Comparison of ENCODE assay signal across 8 mouse cellular contexts in the genomic region with DNA sequence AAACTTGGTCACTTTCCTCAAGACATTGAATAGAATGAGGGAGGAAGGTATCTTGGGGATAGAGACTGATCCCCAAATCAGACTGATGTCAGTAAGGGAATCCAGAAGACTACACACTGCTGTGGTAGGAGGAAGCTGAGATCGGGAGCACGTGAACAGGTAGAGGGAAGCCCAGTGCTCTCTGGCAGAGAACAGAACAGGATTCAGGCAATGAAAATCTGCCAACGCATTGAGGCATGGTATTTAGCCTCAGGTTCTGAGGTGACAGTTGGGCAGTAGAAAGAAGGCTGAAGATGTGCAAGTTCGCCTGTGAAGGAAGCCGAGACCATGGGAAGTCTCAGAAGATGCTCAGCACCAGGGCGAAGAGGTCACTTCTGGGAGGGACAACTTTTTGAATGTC. TPM values are rescaled to one million over a fixed set of nuclear protein-coding genes. Genes with fewer than 3 reads are reported as not detected.
DNase-seq lines count a peak whose midpoint lies in the region; ATAC-seq and TF ChIP-seq lines count a peak whose summit lies in the region.

No protein-coding gene starts in this region.

- 21% methylated on average over 6 of the region's 6 CpGs for WGBS in heart, embryonic 16.5 days
- WGBS in limb, embryonic 14.5 days = 12% methylated on average over 6 of the region's 6 CpGs
- WGBS in small intestine, adult 2 months = 19% methylated on average over 6 of the region's 6 CpGs

- TF ChIP-seq RAD21 in CH12.LX (IDR thresholded peaks at IDR 0.05; ENCODE audit: low read depth, low read length) = no peak

- no peak overlapping the region for H3K4me3 ChIP-seq in CH12.LX (replicated peaks in 1 of 3; ENCODE audit: low read depth in 2 of 3, low read length in 2 of 3, poor library complexity in 1 of 3)
- peak overlapping the region; percentile 94 for H3K4me3 ChIP-seq in heart, embryonic 16.5 days (ENCODE audit: low read length)
- 0 out of 2 replicates have a peak overlapping the region, but pooled peaks have one; percentile 70 for H3K4me3 ChIP-seq in limb, embryonic 14.5 days (replicated peaks; ENCODE audit: low read length)
- H3K4me3 ChIP-seq in small intestine, adult 2 months (ENCODE audit: low read depth, low read length) = peak overlapping the region; percentile 100

- no peaks in the 10 kb centered on the region for H3K9me3 ChIP-seq in CH12.LX (replicated peaks; ENCODE audit: low read length)
- no peaks in the 10 kb centered on the region for H3K9me3 ChIP-seq in heart, embryonic 16.5 days (replicated peaks; ENCODE audit: control insufficient read depth, low read length)
- H3K9me3 ChIP-seq in limb, embryonic 14.5 days (ENCODE audit: control insufficient read depth, low read length) = no peaks in the 10 kb centered on the region

- H3K9ac ChIP-seq in CH12.LX (ENCODE audit: insufficient read depth, low read depth) = no peak overlapping the region
- peak overlapping the region; percentile 92 for H3K9ac ChIP-seq in heart, embryonic 16.5 days (ENCODE audit: low read length)
- no peak overlapping the region for H3K9ac ChIP-seq in limb, embryonic 14.5 days (ENCODE audit: low read depth, low read length, severe bottlenecking)

- no peaks in the 10 kb centered on the region for H3K36me3 ChIP-seq in CH12.LX (replicated peaks in 1 of 2; ENCODE audit: control insufficient read depth in 1 of 2, insufficient read depth in 1 of 2, low read length in 1 of 2)
- no peaks in the 10 kb centered on the region for H3K36me3 ChIP-seq in heart, embryonic 16.5 days (ENCODE audit: control insufficient read depth, insufficient read depth)
- no peaks in the 10 kb centered on the region for H3K36me3 ChIP-seq in limb, embryonic 14.5 days (ENCODE audit: control insufficient read depth, insufficient read depth, low read length)
- no peaks in the 10 kb centered on the region for H3K36me3 ChIP-seq in small intestine, adult 2 months (ENCODE audit: control insufficient read depth, insufficient read depth, low read length)

- peak overlapping the region; percentile 70 for H3K4me2 ChIP-seq in CH12.LX (ENCODE audit: insufficient read depth, low read depth, poor library complexity, severe bottlenecking)
- peak overlapping the region; percentile 96 for H3K4me2 ChIP-seq in heart, embryonic 16.5 days (ENCODE audit: low read depth, low read length)
- peak overlapping the region; percentile 99; the same call in 1 of the 2 replicates for H3K4me2 ChIP-seq in limb, embryonic 14.5 days (replicated peaks; ENCODE audit: low read depth, low read length, severe bottlenecking)

- in situ Hi-C loops in CH12.LX (cut with MboI; ENCODE audit: low pct_ligation_motif_present, low pct_unique_long_range_greater_than_20kb, low sequenced_read_pairs) = no loop called here

- no peak for ATAC-seq in heart, embryonic 16.5 days (replicated peaks; ENCODE audit: extremely low read depth, insufficient read depth, low FRiP score)
- ATAC-seq in limb, embryonic 14.5 days (ENCODE audit: low FRiP score, low read depth) = no peak
- ATAC-seq in granulocyte monocyte progenitor cell, adult 5-6 weeks (replicated peaks; ENCODE audit: poor library complexity, severe bottlenecking) = no peak

- TF ChIP-seq POLR2A in CH12.LX (IDR thresholded peaks at IDR 0.05; ENCODE audit: low read depth, low read length) = no peak
- TF ChIP-seq POLR2A in limb, embryonic 14.5 days (IDR thresholded peaks at IDR 0.05; ENCODE audit: borderline replicate concordance, extremely low read depth, insufficient read depth, insufficient read length) = no peak
- no peak for TF ChIP-seq POLR2A in small intestine, adult 2 months (IDR thresholded peaks at IDR 0.05; ENCODE audit: low read depth, low read length)

- peaks cover 2 to 3% of the 10 kb centered on the region in 2 experiments; a peak in 2 of 4 replicates for H3K4me1 ChIP-seq in CH12.LX (ENCODE audit: control insufficient read depth in 1 of 2, insufficient read depth in 2 of 2)
- peaks cover 6% of the 10 kb centered on the region for H3K4me1 ChIP-seq in heart, embryonic 16.5 days (ENCODE audit: control insufficient read depth, insufficient read depth, low read length)
- no peaks in the 10 kb centered on the region for H3K4me1 ChIP-seq in limb, embryonic 14.5 days (ENCODE audit: control insufficient read depth, insufficient read depth, low read length)
- peaks cover 7% of the 10 kb centered on the region for H3K4me1 ChIP-seq in small intestine, adult 2 months (ENCODE audit: control insufficient read depth, insufficient read depth, insufficient read length, low read length)

- peak; percentile 10 for DNase-seq in adrenal gland, adult 2 months
- no peak for DNase-seq in adrenal gland, postnatal 36 days
- no peak for DNase-seq in CH12.LX (ENCODE audit: extremely low read depth)
- DNase-seq in limb, embryonic 14.5 days (ENCODE audit: low spot score) = no peak
- DNase-seq in natural killer cell, adult 2 months (ENCODE audit: low spot score in 2 of 2) = no peak

- no peak overlapping the region for H3K27ac ChIP-seq in CH12.LX (ENCODE audit: insufficient read depth, low read depth)
- peak overlapping the region; percentile 92 for H3K27ac ChIP-seq in heart, embryonic 16.5 days (ENCODE audit: low read length)
- H3K27ac ChIP-seq in limb, embryonic 14.5 days (replicated peaks; ENCODE audit: low read depth, low read length) = no peak overlapping the region
- H3K27ac ChIP-seq in small intestine, adult 2 months (ENCODE audit: insufficient read depth, low read depth, low read length) = peak overlapping the region; percentile 32

- peaks cover 21% of the 10 kb centered on the region for H3K27me3 ChIP-seq in CH12.LX (replicated peaks)
- peaks cover 8% of the 10 kb centered on the region for H3K27me3 ChIP-seq in heart, embryonic 16.5 days (ENCODE audit: control insufficient read depth, insufficient read depth, low read length)
- peaks cover 29% of the 10 kb centered on the region for H3K27me3 ChIP-seq in limb, embryonic 14.5 days (ENCODE audit: control insufficient read depth, insufficient read depth, low read length)
- no peaks in the 10 kb centered on the region for H3K27me3 ChIP-seq in small intestine, adult 2 months (ENCODE audit: control insufficient read depth, insufficient read depth, low read length)

- TF ChIP-seq CTCF in CH12.LX (conservative IDR thresholded peaks at IDR 0.05 in 1 of 2, IDR thresholded peaks at IDR 0.05 in 1 of 2; ENCODE audit: low read depth in 2 of 2, low read length in 2 of 2) = no peak
- no peak for TF ChIP-seq CTCF in small intestine, adult 2 months (IDR thresholded peaks at IDR 0.05; ENCODE audit: extremely low read depth, insufficient read length, insufficient replicate concordance, low read depth, low read length)

- TF ChIP-seq EP300 in CH12.LX (IDR thresholded peaks at IDR 0.05; ENCODE audit: low read length) = no peak

- dilution Hi-C loops in CH12.LX (cut with MboI; ENCODE audit: extremely low pct_ligation_motif_present, extremely low pct_unique_long_range_greater_than_20kb, low sequenced_read_pairs) = no loop called here

- H3K79me2 ChIP-seq in CH12.LX (replicated peaks; ENCODE audit: control insufficient read depth, extremely low read depth, insufficient read depth, poor library complexity, severe bottlenecking) = 0 out of 2 replicates have a peak, but pooled peaks cover 3% of the 10 kb centered on the region

TF ChIP-seq in CH12.LX, 34 proteins besides CTCF, POLR2A, EP300 and RAD21:
- TF ChIP-seq NRF1 (IDR thresholded peaks at IDR 0.05; ENCODE audit: low read depth, low read length) (no peak), MXI1 (IDR thresholded peaks at IDR 0.05; ENCODE audit: low read depth, low read length) (no peak), RCOR1 (conservative IDR thresholded peaks at IDR 0.05; ENCODE audit: low read depth, low read length) (no peak), ZMIZ1 (IDR thresholded peaks at IDR 0.05; ENCODE audit: low read depth, low read length) (no peak), CHD1 (IDR thresholded peaks at IDR 0.05; ENCODE audit: low read depth, low read length) (no peak), MAFK (IDR thresholded peaks at IDR 0.05; ENCODE audit: insufficient replicate concordance, low read length) (no peak), JUND (conservative IDR thresholded peaks at IDR 0.05; ENCODE audit: low read depth, low read length) (no peak), BHLHE40 (IDR thresholded peaks at IDR 0.05; ENCODE audit: low read depth, low read length) (no peak), ZNF384 (IDR thresholded peaks at IDR 0.05; ENCODE audit: low read depth, low read length) (no peak), JUN (IDR thresholded peaks at IDR 0.05; ENCODE audit: insufficient read depth, low read depth, low read length) (no peak), KAT2A (IDR thresholded peaks at IDR 0.05; ENCODE audit: insufficient replicate concordance, low read length) (no peak), NELFE (IDR thresholded peaks at IDR 0.05; ENCODE audit: low read depth, low read length) (no peak), MAZ (IDR thresholded peaks at IDR 0.05; ENCODE audit: low read depth, low read length) (no peak), CHD2 (IDR thresholded peaks at IDR 0.05; ENCODE audit: low read length) (no peak), PAX5 (IDR thresholded peaks at IDR 0.05; ENCODE audit: low read length) (no peak), GABPA (IDR thresholded peaks at IDR 0.05; ENCODE audit: insufficient replicate concordance, low read depth, low read length) (no peak), MAX (IDR thresholded peaks at IDR 0.05; ENCODE audit: low read length) (no peak), USF1 (IDR thresholded peaks at IDR 0.05; ENCODE audit: low read depth, low read length) (no peak), SMC3 (IDR thresholded peaks at IDR 0.05; ENCODE audit: low read depth, low read length) (no peak), ZKSCAN1 (IDR thresholded peaks at IDR 0.05; ENCODE audit: borderline replicate concordance, low read depth, low read length) (no peak)

RNA-seq across cellular contexts. Expression of a gene that starts 0.7 kb away (rescaled TPM):
- total RNA-seq in adrenal gland, adult 2 months (2021) = 10 to 100 TPM; 21.0 to 31.9 TPM
- 1.9 and 2.5 TPM in 2 replicates for polyA plus RNA-seq in adrenal gland, adult 2 months (2012; rRNA removed)
- total RNA-seq in adrenal gland, postnatal 36 days (2021) = 10 to 100 TPM; 26.4 to 32.3 TPM
- total RNA-seq in CH12.LX (2012; rRNA removed) = 17.0 and 20.6 TPM in 2 replicates
- total RNA-seq in CH12.LX (2014; rRNA removed) = 25.7 and 28.9 TPM in 2 replicates
- polyA plus RNA-seq in CH12.LX (2012; ENCODE audit: insufficient read length, low read depth) = 17.0 and 17.4 TPM in 2 replicates
- polyA plus RNA-seq in heart, embryonic 16.5 days (2015; fragmentation: Nextera tagmentation; extraction: Ambion mirVana) = 60.5 and 72.4 TPM in 2 replicates
- 2.4 and 3.6 TPM in 2 replicates for polyA plus RNA-seq in limb, embryonic 14.5 days (2012; rRNA removed)
- polyA plus RNA-seq in limb, embryonic 14.5 days (2014; fragmentation: Nextera tagmentation; extraction: Ambion mirVana) = 6.0 and 6.3 TPM in 2 replicates
- 2.3 and 6.4 TPM in 2 replicates for polyA plus RNA-seq in small intestine, adult 2 months (2012; rRNA removed)
- 56.9 and 69.8 TPM in 2 replicates for total RNA-seq in granulocyte monocyte progenitor cell, adult 5-6 weeks (2014; fragmentation: Nextera tagmentation)
- 61.4 and 73.5 TPM in 2 replicates for total RNA-seq in granulocyte monocyte progenitor cell, adult 5-6 weeks (2017)

Comparison
In these comparisons a context has a peak if more than half of its experiments do, and no peak if none do; other contexts are left out.
1. H3K27ac ChIP-seq: peak in heart, embryonic 16.5 days (single experiment) and small intestine, adult 2 months (single experiment); none in CH12.LX (single experiment) and limb, embryonic 14.5 days (single experiment).
2. H3K4me3 ChIP-seq: peak in heart, embryonic 16.5 days (single experiment), limb, embryonic 14.5 days (single experiment) and small intestine, adult 2 months (single experiment); none in CH12.LX (0 of 3).
3. Peak in every context shown above with its lines, with median percentiles within 50 percentile points of each other: H3K4me2 ChIP-seq.